Comparison of ENCODE assay signal across 18 mouse cellular contexts in the genomic region with DNA sequence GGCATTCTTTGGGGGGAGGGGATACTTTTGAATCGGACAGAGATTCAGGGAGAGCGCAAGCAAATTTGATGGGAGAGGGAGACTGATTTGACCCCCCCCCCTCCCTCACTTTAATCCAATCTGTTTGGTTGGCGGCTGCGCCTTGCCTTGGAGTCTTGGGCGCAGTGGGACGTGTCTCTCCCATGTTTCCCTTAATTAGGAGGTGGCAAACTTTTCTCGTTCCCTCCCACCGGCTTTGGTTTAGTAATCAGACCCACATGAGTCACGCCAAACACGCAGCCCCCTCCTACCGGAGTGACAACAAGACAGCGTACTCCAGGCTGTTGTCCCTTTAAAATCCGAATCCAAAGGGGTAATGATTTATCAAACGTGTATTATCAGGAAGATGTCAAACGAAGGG. TPM values are rescaled to one million over a fixed set of nuclear protein-coding genes. Genes with fewer than 3 reads are reported as not detected.
A peak's percentile ranks its signal among the peaks of the same experiment; 100 is the strongest.
DNase-seq lines count a peak whose midpoint lies in the region; ATAC-seq and TF ChIP-seq lines count a peak whose summit lies in the region.
"Had no signal": no experiment of that assay in that cellular context is flagged by ENCODE, and none has a peak within 500 bp of the region (broad histone marks: within the 10 kb centered on the region; RNA-seq: fewer than 3 reads in every experiment).

A gene (plus strand): TSS at position 297 of the 400 bp plus-strand sequence.

- no peaks in the 10 kb centered on the region for H3K79me2 ChIP-seq in heart, adult 2 months (replicated peaks; ENCODE audit: control insufficient read depth, insufficient read depth, low read length)

- DNase-seq in forebrain, embryonic 10.5 days (ENCODE audit: extremely low spot score, low spot score): peak; percentile 25
- peak; percentile 41 for DNase-seq in retina, postnatal 1 day
- no peak for DNase-seq in retina, embryonic 14.5 days (ENCODE audit: low spot score)
- DNase-seq in gastrocnemius, adult 8-10 months (ENCODE audit: low spot score in 2 of 2): no peak
- DNase-seq in heart, adult 2 months: no peak
- DNase-seq: cerebellum, postnatal 36 days; right cerebral cortex, postnatal 4 days; thymus, postnatal 14 days had no signal

- 1% methylated on average over 15 of the region's 15 CpGs for WGBS in forebrain, embryonic 10.5 days
- under 1% methylated on average over 15 of the region's 15 CpGs for WGBS in forebrain, embryonic 16.5 days
- under 1% methylated on average over 15 of the region's 15 CpGs for WGBS in midbrain, embryonic 13.5 days
- 6% methylated on average over 15 of the region's 15 CpGs for WGBS in liver, embryonic 12.5 days (ENCODE audit: insufficient replicate concordance)
- WGBS in heart, adult 2 months: 3% methylated on average over 15 of the region's 15 CpGs

- H3K36me3 ChIP-seq in forebrain, embryonic 10.5 days (replicated peaks): no peaks in the 10 kb centered on the region
- no peaks in the 10 kb centered on the region for H3K36me3 ChIP-seq in forebrain, embryonic 16.5 days (ENCODE audit: control insufficient read depth, insufficient read depth)
- H3K36me3 ChIP-seq in midbrain, embryonic 13.5 days: no peaks in the 10 kb centered on the region
- H3K36me3 ChIP-seq in liver, embryonic 12.5 days: no peaks in the 10 kb centered on the region
- H3K36me3 ChIP-seq in heart, adult 2 months (ENCODE audit: control insufficient read depth, insufficient read depth, low read length): no peaks in the 10 kb centered on the region
- H3K36me3 ChIP-seq: limb, embryonic 12.5 days; lung, embryonic 15.5 days had no signal

- no peak for TF ChIP-seq EP300 in heart, adult 2 months (IDR thresholded peaks at IDR 0.05; ENCODE audit: insufficient read depth, low read depth, low read length)

- H3K9ac ChIP-seq in forebrain, embryonic 16.5 days (replicated peaks; ENCODE audit: low read depth, low read length): no peak within 1 kb of the TSS
- H3K9ac ChIP-seq in midbrain, embryonic 13.5 days (replicated peaks): no peak within 1 kb of the TSS
- no peak within 1 kb of the TSS for H3K9ac ChIP-seq in liver, embryonic 12.5 days
- no peak within 1 kb of the TSS for H3K9ac ChIP-seq in heart, adult 2 months (ENCODE audit: low read depth, low read length)
- H3K9ac ChIP-seq: limb, embryonic 12.5 days; lung, embryonic 15.5 days had no signal

- H3K9me3 ChIP-seq in forebrain, embryonic 10.5 days: no peaks in the 10 kb centered on the region
- H3K9me3 ChIP-seq in forebrain, embryonic 16.5 days (ENCODE audit: control insufficient read depth, low read length): no peaks in the 10 kb centered on the region
- no peaks in the 10 kb centered on the region for H3K9me3 ChIP-seq in midbrain, embryonic 13.5 days
- no peaks in the 10 kb centered on the region for H3K9me3 ChIP-seq in liver, embryonic 12.5 days (replicated peaks)
- H3K9me3 ChIP-seq: limb, embryonic 12.5 days; lung, embryonic 15.5 days had no signal

- TF ChIP-seq POLR2A in heart, adult 2 months (IDR thresholded peaks at IDR 0.05; ENCODE audit: insufficient read depth, low read depth, low read length): no peak

- H3K4me1 ChIP-seq in forebrain, embryonic 10.5 days: peaks cover 26% of the 10 kb centered on the region
- peaks cover 6% of the 10 kb centered on the region for H3K4me1 ChIP-seq in forebrain, embryonic 16.5 days (replicated peaks; ENCODE audit: control insufficient read depth, insufficient read depth, low read length)
- peaks cover 27% of the 10 kb centered on the region for H3K4me1 ChIP-seq in midbrain, embryonic 13.5 days (replicated peaks)
- H3K4me1 ChIP-seq in liver, embryonic 12.5 days: no peaks in the 10 kb centered on the region
- H3K4me1 ChIP-seq in heart, adult 2 months (ENCODE audit: control insufficient read depth, insufficient read depth, low read length): no peaks in the 10 kb centered on the region
- H3K4me1 ChIP-seq: lung, embryonic 15.5 days had no signal

- H3K27me3 ChIP-seq in forebrain, embryonic 10.5 days (ENCODE audit: poor library complexity, severe bottlenecking): peaks cover 100% of the 10 kb centered on the region
- H3K27me3 ChIP-seq in forebrain, embryonic 16.5 days (replicated peaks; ENCODE audit: control insufficient read depth, insufficient read depth, low read length): peaks cover 76% of the 10 kb centered on the region
- peaks cover 99% of the 10 kb centered on the region for H3K27me3 ChIP-seq in midbrain, embryonic 13.5 days
- H3K27me3 ChIP-seq in liver, embryonic 12.5 days (replicated peaks): peaks cover 100% of the 10 kb centered on the region
- H3K27me3 ChIP-seq in heart, adult 2 months (ENCODE audit: control insufficient read depth, insufficient read depth, low read length): peaks cover 16% of the 10 kb centered on the region

- no peak within 1 kb of the TSS for H3K4me2 ChIP-seq in forebrain, embryonic 16.5 days (ENCODE audit: low read length)
- peak within 1 kb of the TSS; percentile 25 for H3K4me2 ChIP-seq in midbrain, embryonic 13.5 days (replicated peaks)
- H3K4me2 ChIP-seq in liver, embryonic 12.5 days: no peak within 1 kb of the TSS
- H3K4me2 ChIP-seq: limb, embryonic 12.5 days; lung, embryonic 15.5 days had no signal

- no peak within 1 kb of the TSS for H3K27ac ChIP-seq in forebrain, embryonic 10.5 days
- H3K27ac ChIP-seq in forebrain, embryonic 16.5 days (ENCODE audit: low read length): no peak within 1 kb of the TSS
- no peak within 1 kb of the TSS for H3K27ac ChIP-seq in midbrain, embryonic 13.5 days
- H3K27ac ChIP-seq in liver, embryonic 12.5 days: no peak within 1 kb of the TSS
- H3K27ac ChIP-seq in heart, adult 2 months: no peak within 1 kb of the TSS
- H3K27ac ChIP-seq: limb, embryonic 12.5 days; lung, embryonic 15.5 days had no signal

- intact Hi-C loops in heart, adult 2 months (cut with DNase I): no loop called here

- ATAC-seq in forebrain, embryonic 16.5 days: no peak
- ATAC-seq in midbrain, embryonic 13.5 days: no peak
- no peak for ATAC-seq in liver, embryonic 12.5 days

- TF ChIP-seq CTCF in heart, adult 2 months (IDR thresholded peaks at IDR 0.05): no peak

- peak within 1 kb of the TSS; percentile 16; the same call in 1 of the 2 replicates for H3K4me3 ChIP-seq in forebrain, embryonic 10.5 days
- no peak within 1 kb of the TSS for H3K4me3 ChIP-seq in forebrain, embryonic 16.5 days (replicated peaks; ENCODE audit: low read length)
- H3K4me3 ChIP-seq in midbrain, embryonic 13.5 days (replicated peaks): no peak within 1 kb of the TSS; the same call in 1 of the 2 replicates
- no peak within 1 kb of the TSS for H3K4me3 ChIP-seq in liver, embryonic 12.5 days
- no peak within 1 kb of the TSS for H3K4me3 ChIP-seq in heart, adult 2 months
- H3K4me3 ChIP-seq: limb, embryonic 12.5 days; lung, embryonic 15.5 days had no signal

RNA-seq across cellular contexts. Expression of the gene that starts here (rescaled TPM):
- polyA plus RNA-seq in forebrain, embryonic 10.5 days (2016; fragmentation: Nextera tagmentation; extraction: Ambion mirVana): not detected in 2 replicates
- not detected in 2 replicates for polyA plus RNA-seq in forebrain, embryonic 16.5 days (2015; fragmentation: Nextera tagmentation; extraction: Ambion mirVana)
- 0.30 and 0.32 TPM in 2 replicates for polyA plus RNA-seq in midbrain, embryonic 13.5 days (2015; fragmentation: Nextera tagmentation; extraction: Ambion mirVana)
- not detected for total RNA-seq in gastrocnemius, adult 8-10 months (2022)
- polyA plus RNA-seq in liver, embryonic 12.5 days (2016; fragmentation: Nextera tagmentation; extraction: Ambion mirVana): not detected in 2 replicates
- not detected for total RNA-seq in heart, adult 2 months (2021)
- polyA plus RNA-seq in heart, adult 2 months (2012; rRNA removed): 0.02 TPM in 1 of 2 replicates, not detected in the other
- total RNA-seq: heart, adult 18-20 months; heart, postnatal 25 days; megakaryocyte-erythroid progenitor cell, adult 5-6 weeks had no signal
- polyA plus RNA-seq: C2C12; limb, embryonic 12.5 days; stomach, embryonic 14.5 days had no signal

Comparison
In these comparisons a context has a peak if more than half of its experiments do, and no peak if none do; other contexts are left out.
1. Peak in DNase-seq and H3K4me3 ChIP-seq in forebrain, embryonic 10.5 days; RNA of the gene not detected or under 1 TPM.